Mouse (Mus musculus) cerebellum, adult 18-20 months (tissue): Measurements from ENCODE around the gene Rem2.

Experiments
- DNase-seq, 2 experiments: peaks; one replicate each; pipeline ENCODE4 v3.0.0; 2021

The Rem2 gene

DNA sequence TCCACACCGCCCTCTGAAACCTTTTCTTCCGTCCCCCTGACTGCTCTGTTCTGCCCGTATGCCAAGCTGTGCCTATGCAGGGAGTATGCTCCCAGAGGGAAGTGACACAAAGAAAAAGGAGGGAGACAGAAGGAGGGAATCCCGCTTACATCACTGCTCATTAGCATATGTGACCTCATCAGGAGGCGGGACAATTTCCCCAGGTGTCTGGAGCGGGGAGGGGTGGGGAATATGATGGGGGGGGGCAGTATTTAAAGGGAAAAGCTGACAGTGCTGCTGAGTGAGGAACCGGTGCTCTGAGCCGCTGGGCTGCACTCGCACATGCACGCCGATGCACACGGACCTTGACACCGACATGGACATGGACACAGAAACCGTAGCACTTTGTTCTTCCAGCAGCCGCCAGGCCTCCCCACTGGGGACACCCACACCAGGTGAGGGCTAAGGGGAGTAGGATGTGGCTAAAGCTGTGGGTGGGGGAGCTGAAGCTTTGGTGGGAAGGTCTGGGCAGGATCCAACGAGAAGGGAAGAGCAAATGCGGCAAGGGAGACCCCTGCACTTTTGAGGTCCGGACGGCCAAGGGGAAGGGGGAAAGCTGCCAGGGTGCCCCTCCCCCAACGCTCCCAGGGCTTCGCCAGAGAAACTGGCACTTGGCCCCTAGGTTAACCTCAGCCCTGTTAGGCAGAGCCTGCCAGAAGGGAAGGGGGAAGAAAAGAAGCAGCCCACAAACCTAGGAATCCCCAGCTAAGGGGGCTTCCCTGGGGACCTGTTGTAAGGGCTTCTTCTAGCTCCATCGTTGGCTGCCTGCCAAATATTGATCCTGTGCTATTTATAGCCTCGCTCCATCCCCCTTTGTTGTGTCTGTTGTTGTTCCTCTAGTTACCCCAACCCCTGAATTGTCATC, at the start of gene Rem2:
TSS of gene Rem2 (plus strand) at position 160 of the 904 bp plus-strand sequence.
- peak; percentile 84 to 92 for DNase-seq

DNA sequence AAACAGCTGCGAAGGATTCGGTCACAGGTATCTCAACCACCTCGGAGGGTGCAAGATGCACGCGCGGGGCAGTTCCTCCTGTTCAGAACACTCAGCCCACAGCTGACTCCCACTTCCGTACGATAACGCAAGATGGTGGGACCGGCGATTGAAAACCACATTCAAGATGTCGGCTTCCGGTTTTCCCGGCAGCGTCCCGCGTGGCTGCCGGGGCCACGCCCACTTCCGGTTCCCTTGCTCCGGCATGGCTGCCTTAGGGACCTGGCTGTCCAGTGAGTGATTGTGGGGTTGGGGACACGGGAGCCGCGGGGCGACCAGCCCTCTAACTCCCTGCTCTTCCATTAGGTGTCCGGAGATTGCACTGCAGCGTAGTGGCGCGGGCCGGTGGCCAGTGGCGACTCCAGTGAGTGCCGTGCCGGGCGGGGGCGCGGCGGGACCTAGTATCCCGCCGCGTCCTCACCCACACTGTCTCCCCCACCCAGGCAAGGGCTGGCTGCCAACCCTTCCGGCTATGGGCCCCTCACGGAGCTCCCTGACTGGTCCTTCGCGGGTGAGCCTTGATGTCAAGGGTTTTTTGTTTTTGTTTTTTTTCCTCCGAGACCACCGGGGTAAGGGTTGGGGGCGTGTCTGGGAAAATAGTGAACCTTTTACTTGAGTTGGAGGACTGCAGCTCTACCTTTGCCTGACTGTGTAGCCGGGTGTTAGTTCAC, 49.1 kb upstream of the Rem2 start, which contains the start of gene Mrpl52:
TSS of gene Mrpl52 (plus strand) at position 221 of the 710 bp plus-strand sequence.
- DNase-seq = peak; percentile 88 to 91

GRCm38 (mm10) chr14:54427696-54428095, 48.2 kb upstream of the Rem2 start:
- DNase-seq = no peak

DNA sequence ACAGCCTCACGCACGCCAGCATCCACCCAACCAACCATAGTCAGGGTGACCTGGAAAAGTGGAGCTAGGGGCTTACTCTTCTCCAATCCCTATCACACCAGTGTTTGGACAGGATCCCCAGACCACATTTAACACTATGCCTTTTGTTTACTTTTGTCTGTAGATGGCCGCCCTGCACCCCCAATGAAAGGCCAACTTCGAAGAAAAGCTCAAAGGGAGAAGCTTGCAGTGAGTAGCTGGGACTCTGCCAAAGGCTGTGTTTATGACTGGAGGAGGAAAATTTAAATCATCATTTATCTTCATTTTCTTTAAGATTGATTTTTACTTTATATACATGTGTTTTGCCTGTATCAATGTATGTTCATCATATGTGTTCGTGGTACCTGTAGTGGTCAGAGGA, 47.5 kb upstream of the Rem2 start:
- no peak for DNase-seq

DNA sequence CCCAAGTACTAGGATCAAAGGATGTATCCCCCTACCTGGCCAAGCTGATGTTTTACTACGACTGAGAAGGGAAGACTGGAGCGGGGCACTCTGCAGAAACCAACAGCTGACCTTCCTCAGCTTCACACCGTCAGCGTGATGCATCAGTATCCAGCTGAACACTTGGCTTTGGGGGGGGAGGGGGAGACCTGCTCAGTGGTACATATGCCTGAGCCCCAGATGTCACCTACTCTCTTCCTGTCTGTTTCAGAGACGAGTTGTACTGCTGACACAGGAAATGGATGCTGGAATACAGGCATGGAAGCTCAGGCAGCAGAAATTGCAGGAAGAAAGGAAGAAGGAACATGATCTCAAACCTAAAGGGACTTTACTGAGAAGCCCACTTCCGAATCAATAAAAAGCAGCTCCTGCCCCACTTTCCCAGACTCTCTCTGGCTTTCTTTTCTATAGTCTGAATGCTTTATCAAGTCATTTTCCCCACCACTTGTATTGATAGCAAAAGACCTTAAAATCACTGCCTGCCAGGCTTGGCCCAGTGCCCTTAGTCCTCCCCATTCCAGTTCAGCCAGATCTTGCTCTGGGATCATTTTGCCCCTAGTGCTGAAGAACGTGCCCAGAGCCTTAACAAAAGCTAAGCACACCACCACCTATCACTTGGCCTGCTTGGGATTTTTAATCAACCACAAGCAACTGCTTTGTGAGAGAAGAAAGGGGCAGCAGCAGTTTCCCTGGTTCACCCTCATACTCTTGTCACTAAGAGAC, 46.4 kb upstream of the Rem2 start:
- no peak for DNase-seq

DNA sequence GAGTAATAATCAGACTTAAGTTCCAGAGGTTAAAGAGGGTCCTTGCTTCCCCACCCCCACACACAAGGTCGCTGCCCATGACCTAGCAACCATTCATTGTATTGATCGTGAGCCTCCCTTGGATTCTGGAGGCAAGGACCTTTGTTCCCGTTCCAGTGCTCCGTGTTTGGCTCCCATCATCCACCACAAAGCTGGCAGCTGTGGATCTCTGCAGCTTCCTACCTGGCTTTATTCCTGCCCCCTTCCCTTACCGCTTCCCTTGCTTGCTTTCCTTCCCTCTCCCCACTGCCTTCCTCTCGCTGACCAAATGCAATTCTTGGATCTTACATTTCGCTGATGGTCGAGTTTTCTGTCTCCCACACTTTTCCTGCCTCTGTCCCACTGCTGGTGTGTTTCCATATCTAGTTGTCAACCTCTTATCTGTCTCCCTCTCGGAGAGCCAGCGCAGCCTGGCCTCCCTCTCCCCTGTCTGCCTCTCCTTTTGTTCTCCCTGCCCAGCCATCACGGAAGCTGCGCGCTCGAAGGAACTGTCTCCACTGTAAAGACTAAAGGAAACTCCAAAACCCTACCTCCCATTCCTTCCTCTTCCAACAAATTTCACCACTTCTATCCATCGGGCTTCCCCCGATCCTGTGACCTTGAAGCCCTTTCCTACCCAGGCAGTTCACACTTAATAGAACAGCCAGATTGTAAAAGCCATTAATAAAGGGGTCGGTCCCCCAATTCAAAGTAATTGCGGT, 45.3 kb upstream of the Rem2 start:
- no peak for DNase-seq

- peak in 1 of 2 experiments; percentile 28 for DNase-seq
These were observed 44.4 kb upstream of the Rem2 start, which contains the start of gene Mmp14 for GRCm38 (mm10) chr14:54431334-54432077. Mmp14 (plus strand) TSS chr14:54431612.

GRCm38 (mm10) chr14:54432078-54432836, 43.6 kb upstream of the Rem2 start:
- DNase-seq = no peak

DNA sequence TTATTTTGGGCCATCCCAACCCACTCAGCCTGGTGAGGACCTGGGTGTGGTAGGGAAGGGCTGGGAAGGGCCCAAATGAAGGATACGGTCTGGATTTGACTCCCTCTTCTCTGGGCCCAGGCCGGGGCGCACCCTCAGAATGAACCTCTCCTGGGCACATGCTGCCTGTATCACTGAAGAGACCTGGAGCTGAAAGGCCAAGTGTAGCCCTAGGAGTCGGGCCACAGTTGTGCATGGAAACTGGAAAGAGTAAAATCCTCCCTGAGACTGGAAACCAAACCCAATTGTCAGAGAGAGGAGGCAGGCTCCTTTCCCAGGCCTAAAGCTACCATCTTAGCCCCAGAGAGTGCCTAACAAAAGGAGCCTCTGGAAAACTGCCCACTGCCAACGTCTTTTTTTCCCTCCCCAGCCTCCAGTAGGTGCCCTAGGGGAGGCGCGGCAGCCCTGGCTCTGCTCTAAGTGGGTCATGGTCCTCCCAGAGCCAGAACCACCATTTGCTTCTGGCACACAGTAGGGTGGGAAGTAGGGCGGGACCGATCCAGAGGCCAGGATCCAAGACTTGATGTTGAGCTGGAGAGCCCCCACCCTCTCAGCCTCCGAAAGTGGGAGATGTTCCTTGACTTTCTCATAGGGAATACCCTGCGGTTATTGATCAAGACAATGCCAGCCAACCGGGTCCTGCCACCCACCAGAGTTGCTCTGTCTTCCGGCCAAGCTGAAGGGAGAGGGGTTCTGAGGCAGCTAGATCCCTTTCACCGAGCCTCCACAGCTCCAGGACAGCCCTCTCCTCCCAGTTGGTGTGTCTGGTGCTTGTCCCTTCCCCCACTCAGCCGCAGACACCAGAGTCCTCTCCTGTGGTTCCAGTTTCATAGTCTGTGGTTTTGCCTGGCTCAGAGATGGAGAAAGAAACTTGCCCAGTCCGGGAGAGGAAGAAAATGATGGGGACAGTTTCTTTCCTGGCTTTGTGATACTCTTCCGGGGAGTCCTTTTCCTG, 42.8 kb upstream of the Rem2 start:
- no peak for DNase-seq

DNA sequence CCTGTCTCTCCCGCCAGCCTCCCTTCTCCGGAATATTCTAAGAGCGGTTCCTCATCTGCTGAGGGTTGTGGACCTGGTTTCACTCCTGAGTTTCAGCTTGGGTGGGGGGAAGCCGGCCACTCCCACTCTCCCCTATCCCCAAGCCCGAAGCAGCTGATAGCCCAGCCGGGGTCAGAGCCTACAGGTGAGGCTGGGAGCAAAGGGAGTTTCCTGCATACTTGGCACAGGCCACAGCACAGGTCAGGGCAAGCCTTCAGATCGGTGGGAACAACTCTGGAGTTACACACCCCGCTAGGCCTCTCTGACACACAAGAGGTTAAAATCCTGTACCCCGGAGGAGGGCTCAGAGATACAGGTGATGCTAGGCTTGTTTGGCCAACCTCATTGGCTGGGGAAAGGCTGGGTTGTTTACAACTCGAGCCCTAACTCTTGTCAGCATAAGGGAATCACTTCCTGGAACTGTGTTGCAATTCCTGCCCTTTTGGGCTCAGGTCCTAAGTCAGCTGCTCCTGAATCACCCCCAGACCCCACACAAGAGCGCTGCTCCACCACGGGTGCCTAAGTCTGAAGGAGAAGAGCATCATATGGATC, 41.9 kb upstream of the Rem2 start:
- no peak for DNase-seq

- DNase-seq = no peak
These were observed 40.5 kb upstream of the Rem2 start for GRCm38 (mm10) chr14:54435194-54435918.

DNA sequence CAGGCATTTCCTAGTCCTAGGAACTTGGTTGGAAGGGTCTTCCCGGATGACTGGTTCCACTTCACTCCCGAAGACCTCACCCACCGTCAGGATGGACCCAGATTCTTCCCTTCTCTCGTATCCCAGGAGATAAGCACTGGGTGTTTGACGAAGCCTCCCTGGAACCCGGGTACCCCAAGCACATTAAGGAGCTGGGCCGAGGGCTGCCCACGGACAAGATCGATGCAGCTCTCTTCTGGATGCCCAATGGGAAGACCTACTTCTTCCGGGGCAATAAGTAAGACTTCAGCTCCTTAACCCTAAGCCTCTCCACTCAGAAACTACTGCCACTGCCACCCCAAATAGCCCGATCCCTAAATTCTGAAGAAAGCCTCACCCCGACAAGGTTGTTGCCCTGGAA, 36.7 kb upstream of the Rem2 start:
- no peak for DNase-seq

GRCm38 (mm10) chr14:54439610-54440009, 36.3 kb upstream of the Rem2 start:
- DNase-seq = no peak

GRCm38 (mm10) chr14:54440538-54440937, 35.4 kb upstream of the Rem2 start:
- DNase-seq = no peak

- DNase-seq = no peak
These were observed 34.5 kb upstream of the Rem2 start for GRCm38 (mm10) chr14:54441365-54441764.

DNA sequence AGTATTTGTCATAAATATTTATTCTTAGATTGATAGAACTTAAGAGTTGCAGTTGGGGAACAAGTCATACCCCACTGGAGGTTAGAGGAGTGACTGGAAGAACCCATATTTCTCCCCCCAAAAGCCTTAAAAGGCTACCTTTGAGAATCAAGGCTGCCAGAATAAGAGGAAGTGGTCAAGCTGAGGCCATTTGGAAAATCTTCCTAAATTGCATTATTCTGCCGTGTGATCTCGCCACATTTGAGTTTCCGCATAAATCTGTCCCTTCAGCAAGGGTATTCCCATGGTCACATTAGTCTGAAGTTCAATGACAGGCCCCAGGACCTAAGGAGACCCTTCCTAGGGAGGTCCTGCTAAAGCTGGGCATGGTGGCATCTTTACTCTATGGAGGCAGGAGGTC, 33.4 kb upstream of the Rem2 start:
- no peak for DNase-seq

- DNase-seq = no peak
These were observed 32.7 kb upstream of the Rem2 start for GRCm38 (mm10) chr14:54443196-54443595.
